Mouse (Mus musculus) layer of hippocampus, adult 9-11 months (tissue): ENCODE results near the gene Sema7a.

Experiments used
- DNase-seq: peaks from one replicate; pipeline ENCODE4 v3.0.0; 2022

The Sema7a gene

DNA sequence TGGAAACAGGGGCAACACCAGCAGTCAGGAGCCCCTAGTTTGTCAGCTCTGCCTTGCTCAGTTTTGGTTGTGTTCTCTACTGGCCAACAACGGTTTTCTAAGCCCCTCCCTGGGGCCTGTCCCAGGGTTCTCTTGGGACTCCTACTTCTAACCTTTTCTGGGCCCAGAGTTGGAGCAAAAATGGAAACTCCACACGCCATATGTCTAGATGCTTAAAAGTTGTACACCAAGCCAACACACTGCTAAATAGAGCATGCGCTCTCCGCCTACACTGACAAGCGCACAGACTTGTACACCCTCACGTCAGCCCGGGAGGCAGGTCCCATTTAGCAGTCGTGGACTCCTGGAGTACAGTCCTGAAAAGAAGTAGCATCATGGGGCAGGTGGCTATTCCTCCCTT is 45.4 kb downstream of the Sema7a start:
- DNase-seq, result peak; percentile 86

DNA sequence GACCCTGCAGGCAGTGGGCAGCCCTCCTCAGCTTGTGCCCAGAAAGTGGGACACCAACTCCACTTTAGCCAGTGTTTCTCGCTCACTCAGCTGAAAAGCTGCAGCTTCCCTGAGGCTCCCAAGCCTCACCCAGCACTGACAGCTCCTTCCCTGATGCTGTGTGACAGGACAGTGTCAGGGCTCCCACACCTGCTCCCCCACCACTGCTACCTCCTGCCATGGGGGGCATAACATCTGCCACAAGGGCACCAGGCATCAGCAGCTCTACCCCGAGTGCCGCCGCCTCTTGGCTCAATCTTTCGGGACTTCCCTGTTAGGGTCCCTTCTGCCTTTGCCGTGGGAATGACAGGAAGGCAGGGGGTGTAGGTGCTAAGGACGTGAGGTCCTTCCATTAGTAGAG is 46.4 kb downstream of the Sema7a start:
- no peak for DNase-seq

DNA sequence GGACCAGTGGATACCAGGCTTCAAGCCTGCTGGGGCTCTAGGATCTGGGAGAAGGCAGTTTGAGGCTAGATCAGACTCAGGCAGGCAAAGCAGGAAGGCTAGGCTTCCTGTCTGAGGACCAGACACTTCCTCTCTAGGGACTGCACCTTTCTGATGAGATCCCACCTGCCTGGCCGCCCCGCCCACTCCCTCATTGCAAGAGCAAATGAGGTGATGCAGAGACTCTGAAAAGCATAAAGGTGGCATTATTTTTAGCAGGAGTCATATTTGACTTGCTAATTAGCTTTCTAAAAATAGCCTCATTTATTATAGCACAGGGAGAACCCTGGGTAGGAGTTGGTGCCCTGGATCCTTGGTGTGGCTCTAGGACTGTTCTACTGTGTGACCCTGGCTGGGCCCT is 48.2 kb downstream of the Sema7a start:
- DNase-seq, result no peak

DNA sequence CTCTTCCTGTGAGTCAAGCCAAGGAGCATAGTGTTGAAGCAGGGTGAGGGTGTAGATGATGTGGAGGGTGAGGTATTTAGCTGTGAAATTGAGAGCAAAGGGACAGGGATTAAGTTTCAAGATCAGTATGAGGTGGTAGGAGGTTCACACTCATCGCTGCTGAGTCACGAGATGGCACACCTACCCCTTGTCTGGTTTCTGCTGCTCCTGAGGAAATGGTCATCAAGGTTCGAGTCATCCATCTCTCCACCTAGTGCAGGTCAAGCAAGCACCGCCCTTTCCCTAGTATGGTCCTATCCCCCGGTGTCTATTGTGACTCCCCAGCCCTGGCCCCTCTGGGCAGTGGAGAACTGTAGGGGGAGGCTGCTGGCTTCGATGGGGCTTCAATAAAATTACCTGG is 49.4 kb downstream of the Sema7a start:
- no peak for DNase-seq

DNA sequence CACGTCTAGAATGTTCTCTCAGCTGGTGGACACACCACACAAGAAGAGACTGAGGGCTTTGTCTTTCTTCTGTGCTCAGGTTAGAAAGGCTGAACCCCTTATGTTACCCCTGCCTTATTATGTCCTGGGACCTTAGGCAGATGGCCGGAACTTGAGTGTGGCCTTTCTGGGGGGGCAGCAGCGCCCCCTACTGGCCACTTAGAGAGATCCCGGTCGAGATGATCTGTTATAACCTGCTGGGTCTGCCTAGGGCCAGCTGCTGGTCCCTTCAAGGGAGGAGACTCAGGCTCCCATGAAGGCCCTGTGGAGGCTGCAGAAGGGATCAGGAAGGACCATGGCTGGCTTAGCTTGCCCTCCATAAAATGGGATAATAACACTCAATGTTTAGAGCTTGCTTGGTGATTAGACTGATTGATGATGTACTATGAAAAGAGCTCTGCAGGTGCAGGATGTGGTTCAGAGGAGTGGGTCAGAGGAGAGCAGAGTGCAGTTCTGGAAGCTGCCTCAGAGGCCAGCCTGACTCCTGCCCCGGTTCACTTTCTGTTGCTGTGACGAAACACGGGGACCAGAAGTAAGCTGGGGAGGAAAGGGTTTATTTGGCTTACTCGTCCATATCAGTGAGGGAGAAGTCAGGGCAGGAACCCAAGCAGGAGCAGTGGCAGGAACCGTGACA is 50.7 kb downstream of the Sema7a start:
- no peak for DNase-seq

DNA sequence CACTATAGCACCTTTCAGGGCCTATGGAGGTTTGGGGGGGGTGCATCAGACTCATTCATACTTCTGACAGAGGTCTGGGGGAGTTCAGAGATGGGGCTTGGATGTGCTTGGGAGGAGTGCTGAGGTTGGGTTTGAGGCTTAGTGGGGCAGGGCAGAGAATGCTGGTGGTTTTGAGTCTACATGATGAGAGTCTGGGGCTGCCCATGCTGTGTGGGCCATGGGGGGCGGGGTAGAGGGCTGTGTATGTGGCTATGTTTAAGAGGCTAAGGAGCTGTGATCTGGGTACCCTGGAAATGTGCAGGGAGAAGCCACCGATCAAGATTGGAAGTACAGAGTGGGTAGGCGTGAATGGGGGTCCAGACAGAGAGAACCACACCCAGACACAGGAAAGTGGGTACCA is 52.1 kb downstream of the Sema7a start:
- DNase-seq, result no peak

DNA sequence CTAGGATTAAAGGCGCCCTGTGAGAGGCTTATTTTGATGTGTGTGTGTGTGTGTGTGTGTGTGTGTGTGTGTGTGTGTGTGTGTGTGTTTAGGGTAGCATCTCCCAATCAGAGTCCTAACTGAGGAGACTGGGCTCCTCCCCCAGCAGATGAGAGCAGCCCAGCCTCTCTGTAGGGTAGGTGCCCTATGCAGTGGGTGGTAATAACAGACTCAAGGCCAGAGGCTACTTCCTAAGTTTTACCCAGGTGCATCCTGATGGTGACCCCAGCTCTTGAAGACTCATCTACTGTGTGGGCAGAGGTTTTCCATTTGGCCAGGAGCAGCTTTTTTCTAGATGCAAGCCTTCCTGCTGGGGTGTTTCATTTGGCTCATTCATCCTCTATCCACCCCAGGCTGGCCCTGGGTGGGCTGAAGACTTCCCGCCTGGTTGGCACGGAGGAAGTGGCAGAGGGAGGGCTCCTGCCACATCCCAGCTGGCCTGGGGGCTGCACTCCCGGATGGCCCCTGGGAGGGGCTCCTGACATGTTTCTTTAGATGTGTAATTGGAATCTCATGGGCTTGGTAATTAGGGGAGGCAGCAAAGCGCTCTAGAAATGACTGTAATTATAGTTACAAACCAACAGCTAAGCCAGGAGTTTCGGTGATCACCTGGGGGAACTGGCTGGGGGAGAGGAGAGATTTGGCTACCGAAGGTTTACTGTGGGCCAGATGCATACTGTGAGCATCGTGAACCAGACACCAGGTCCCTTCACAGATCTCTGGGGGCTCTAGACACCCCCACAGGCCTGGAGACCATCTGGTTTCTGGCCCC is 53.1 kb downstream of the Sema7a start:
- no peak for DNase-seq

DNA sequence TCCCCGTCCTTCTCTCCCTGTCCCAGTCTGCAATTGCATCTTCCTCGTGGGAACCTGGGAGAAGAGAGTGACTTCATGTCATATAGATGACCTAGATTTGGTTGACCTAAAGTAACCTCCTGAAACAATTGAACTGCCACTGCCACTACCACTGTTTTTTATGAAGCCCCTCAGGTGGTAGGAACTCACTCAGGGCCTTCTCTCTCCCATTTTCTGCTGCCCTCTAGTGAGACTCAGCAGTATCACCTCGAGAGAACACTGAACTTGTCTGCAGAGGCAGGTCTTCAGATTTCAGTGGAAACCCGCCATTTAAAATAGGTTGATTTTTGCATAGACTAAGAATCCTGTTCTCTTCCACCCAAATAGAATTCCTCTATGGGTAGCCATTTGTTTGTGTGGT is 55.4 kb downstream of the Sema7a start:
- no peak for DNase-seq

DNA sequence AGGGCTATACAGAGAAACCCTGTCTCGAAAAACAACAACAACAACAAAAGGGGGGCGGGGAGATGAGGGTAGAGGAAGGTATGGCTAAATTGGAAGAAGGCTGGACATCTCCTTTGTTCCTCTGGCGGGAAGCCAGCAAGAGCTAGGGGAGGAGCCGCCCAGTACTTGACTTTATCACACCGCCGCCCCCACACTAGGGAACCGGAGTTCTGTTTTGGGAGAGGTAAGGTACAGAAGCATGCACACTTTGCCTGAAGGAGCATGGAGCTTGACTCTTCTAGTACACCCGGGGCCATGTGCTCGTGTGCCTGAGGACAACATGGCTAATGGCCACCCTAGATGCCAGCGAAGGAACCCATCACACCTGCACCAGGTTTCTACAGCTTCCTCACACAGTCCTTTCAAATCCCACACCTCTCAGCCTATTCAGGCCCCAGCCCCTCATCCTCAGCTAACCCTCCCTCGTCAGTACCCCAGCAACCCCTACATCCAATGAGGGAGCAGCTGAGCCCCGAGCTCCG is 57.7 kb downstream of the Sema7a start:
- DNase-seq, result peak; percentile 63

DNA sequence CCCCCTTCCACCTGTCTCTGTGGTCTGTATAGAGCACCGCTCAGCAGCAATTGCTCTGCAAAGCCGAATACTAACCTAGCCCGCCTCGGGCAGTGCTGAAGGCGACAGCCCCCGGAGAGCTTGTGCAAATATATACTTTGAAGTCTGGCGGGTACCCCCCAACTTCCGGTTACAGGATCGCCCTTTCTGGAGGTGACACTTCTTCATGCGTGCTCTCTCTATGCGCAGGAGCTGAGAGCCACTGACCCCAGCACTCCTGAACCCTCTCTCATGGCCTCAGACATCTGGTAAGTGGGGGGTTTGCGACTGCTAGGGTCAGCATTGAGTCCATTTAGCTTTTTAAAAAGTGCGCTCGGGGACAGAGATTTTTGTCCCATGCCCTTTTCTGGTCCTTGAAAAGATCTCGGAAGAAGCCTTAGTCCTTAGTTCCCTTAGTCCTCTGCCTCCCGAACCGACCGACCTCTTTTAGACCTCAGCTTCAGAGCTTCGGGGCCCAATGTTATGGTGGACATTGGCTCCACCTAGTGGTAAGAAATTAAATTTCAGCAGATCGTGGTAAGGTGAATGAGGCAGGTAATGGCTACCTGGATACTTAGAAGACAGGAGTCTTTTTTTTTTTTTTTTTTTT is 58.2 kb downstream of the Sema7a start:
- DNase-seq, result no peak

DNA sequence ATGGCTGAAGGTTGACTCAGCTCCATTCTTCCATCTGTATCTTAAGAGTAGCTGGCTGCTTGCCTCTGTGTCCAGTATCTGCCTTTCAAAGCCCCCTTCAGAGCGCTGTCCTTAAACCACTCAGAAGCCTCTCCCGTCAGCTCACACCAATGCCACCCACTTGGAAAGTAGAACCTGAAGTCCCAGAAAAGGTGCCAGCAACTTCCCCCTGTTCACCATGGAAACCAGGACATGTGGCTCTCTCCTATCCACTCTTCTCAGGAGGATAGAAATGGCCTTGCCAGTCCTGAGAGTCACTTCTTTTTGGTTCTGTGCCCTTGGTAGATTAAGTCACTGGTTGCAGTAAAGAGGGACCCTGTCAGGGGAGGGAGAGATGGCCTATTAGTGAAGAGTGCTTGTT is 58.8 kb downstream of the Sema7a start:
- no peak for DNase-seq

DNA sequence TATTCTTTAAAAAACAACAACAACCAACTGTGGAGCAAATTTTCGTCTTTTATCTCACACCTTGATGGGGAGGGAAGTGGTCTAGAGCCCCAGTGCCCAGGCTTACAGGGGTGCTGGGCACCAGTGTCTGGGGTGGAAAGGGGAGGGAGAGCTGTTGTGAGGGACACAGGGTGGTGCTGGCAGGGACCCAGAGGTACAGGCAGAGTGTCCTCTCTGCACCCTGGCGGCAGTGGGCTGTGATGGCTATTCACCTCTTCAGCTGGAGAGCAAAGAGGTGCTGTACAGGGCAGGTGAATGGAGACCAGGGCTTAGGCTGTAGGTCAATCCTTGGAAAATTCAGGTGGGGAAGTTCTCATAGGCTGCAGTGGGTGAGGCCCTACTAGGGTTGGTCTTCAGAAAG is 59.8 kb downstream of the Sema7a start:
- DNase-seq, result no peak

DNA sequence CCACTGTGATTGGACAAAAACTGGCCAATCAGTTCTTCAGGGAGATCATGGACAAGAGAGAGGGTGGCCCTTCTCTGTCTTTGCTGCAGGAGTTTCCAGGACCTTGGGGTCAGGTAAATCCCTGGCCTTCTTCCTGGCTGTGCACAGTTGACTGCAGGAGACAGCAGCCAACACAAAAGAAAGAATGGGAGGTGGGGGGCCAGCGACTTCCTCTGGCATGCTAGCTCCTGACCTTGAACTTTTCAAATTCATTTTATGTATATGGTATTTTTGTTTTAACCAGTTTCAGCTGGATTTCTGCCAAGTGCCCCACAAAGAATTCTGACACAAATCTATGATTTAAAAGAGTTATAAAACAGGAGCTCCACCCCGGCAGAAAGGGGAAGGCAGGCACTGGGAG is 63.4 kb downstream of the Sema7a start:
- DNase-seq, result no peak

DNA sequence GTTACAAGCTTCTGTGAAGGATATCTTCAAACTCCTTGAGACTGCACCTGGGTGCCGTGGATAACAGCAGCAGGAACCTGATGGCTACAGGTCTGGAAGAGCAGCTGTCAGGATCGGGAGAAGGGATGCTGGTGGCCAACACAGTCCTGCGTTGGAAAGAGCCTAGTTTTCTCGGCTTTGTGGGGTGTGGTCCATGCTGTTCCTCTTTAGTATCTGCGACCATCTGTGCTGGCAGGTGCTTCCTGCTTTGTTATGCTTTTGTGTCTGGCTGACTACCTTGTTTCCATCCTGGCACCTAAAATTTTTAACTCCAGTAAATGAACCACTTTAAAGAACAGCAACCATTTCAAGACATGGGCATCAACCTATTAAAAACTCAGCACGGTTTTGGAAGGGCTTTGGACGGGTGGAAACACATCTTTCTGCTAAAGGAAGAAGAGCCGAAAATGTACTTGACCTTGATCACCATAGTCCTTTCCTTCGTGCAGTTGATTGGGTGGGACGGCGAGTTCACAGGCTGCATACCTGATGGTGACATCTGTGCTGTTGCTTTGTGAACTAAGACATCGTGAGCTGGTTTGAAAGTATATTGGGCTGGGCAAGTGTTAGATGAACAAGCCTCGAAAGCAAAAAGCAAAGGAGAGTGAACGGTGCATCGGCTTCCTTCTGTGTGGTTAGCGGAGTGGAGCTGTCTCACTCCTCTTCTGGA is 66.0 kb downstream of the Sema7a start, which contains the start of gene Cyp11a1:
Cyp11a1 (plus strand) TSS at position 659 of the 709 bp plus-strand sequence.
- DNase-seq, result peak; percentile 43

DNA sequence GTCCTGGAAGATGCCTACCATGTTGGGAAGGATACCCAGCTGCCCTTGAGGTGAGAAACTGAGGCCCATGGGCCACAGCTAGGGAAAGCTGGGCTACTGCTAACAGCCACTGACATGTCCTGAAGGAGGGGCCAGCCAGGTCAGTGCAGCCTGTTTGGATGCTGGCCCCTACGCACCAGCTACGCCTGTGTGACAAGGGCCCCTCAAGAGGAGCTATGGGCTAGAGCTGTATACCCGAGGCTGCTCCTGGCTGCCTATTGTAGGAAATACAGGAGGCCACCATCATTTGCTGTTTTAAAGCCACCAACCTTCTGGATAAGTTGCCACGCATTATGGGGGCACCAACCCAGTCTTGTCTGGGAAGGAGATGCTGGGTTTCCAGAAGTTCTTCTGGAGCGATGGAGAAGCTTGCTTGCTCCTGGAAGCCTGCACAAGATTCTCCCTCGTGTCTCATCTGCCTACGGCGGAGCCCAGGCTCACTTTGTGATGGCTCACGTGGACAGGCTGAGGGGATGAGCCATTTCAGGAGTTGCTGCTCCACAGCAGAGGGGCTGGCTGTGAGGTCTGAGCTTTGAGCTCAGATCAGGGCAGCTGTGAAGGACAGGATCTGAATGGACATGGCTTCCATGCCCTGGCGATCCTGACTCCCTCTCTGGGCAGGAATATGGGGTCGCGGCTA is 68.6 kb downstream of the Sema7a start:
- no peak for DNase-seq

DNA sequence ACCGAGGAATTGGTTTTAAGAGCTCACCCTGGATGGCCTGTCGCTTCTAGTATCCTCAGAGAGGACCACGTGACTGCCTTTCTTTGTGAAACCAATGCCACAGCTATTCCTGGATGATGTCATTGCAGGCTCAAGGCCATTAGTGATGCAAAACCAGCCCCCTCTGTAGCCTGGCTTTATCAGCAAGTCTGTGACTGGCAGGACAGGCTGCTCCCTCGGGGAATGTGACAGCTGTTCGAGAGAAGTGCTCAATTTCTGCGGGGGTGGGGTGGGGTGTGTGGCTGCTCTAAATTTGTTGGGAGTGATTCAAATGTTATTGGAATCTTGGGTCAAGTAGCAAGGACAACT is 69.1 kb downstream of the Sema7a start:
- peak; percentile 81 for DNase-seq

DNA sequence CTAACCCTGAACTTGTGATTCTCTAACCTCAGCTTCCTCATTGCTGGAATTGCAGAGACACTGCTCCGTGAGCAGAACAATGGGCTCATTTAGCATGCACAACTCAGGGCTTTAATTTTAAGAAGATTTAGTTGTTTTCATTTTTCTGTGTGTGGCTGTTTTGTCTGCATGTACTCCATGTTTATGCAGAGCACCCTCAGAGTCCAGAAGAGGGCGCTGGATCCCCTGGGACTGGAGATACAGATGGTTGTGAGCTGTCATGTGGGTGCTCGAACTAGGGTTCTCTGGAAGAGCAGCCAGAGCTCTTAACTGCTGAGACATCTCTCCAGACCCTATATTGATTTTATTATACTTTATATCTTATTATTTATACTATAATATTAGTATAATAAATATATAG is 69.7 kb downstream of the Sema7a start:
- DNase-seq, result no peak

DNA sequence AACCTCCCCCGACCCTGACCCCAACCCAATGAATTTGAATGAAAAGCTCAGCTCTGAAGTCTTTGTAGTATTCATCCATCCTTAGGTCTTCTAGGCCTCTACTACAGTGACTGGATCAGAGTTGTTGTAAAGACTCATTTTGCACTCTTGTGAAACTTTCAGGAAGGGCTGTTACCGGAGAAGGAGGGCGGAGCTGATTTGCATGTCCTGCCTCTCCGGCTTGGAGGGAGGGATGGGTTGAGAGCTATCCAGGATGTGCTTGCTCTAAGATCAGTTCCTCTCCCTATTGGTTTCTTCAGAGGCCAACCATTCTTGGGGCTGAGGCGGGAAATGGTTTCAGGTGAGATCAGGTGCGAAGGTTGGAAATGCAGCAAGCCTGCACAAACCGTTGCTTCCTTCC is 71.1 kb downstream of the Sema7a start:
- no peak for DNase-seq

DNA sequence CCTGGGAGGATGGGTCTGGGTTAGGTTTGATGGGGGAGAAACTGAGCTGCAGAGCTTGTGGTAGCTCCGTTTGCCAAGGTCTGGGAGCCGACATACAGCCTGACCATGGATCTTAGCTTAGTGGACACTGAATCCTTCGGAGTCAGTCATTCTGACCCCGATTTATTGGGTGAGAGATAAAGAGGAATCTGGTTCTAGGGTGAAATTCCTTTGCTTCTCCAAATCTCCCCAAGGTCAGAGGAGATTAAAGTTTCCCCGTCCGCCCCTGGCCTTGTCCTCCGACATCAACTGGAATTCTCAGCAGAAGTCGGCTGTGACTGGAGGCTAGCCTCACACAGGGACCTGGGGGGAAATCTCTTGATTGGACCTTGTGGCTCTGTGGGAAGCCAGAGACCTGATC is 71.6 kb downstream of the Sema7a start:
- no peak for DNase-seq
